Mouse (Mus musculus) neutrophil, adult 59 days (primary cell): ENCODE data around the gene Btg1-ps1. TPM values are rescaled to one million over a fixed set of nuclear protein-coding genes. Genes with fewer than 3 reads are reported as not detected.

Source experiments
- total RNA-seq, 2 experiments: library from RNA; stranded (reverse); gene quantifications; 1 replicate in 1 of 2; 2 replicates in 1 of 2; pipeline ENCODE4 v1.2.4; 2023

Btg1-ps1 gene
- not detected for total RNA-seq

GRCm38 (mm10) chrX:38018597-38018996 is at the start of gene Btg1-ps1:
Gene Btg1-ps1, minus strand, starts transcription at chrX:38018815.

GRCm38 (mm10) chrX:38066175-38066574 is 47.6 kb upstream of the Btg1-ps1 start, which contains the start of gene Rhox10:
Gene Rhox10, plus strand, starts transcription at chrX:38066475.

GRCm38 (mm10) chrX:38043014-38043413 is 24.4 kb upstream of the Btg1-ps1 start, which contains the start of gene Btg1-ps2:
Gene Btg1-ps2, minus strand, starts transcription at chrX:38043114.

Other genes with a start within 250 kb of the Btg1-ps1 start
- not detected for gene Rhox5, start 214.0 kb downstream of the Btg1-ps1 start, total RNA-seq
- not detected for gene Rhox6, start 191.9 kb downstream of the Btg1-ps1 start, total RNA-seq
- gene Rhox7a, start 187.1 kb downstream of the Btg1-ps1 start, total RNA-seq: not detected
- gene Rhox8, start 139.9 kb downstream of the Btg1-ps1 start, total RNA-seq: not detected
- not detected for gene Rhox7b, start 121.6 kb downstream of the Btg1-ps1 start, total RNA-seq
- gene Rhox9, start 117.0 kb downstream of the Btg1-ps1 start, total RNA-seq: not detected
- gene Btg1-ps2, start 24.3 kb upstream of the Btg1-ps1 start, total RNA-seq: not detected
- not detected for gene Rhox10, start 47.7 kb upstream of the Btg1-ps1 start, total RNA-seq
- not detected for gene Rhox11, start 66.3 kb upstream of the Btg1-ps1 start, total RNA-seq
- gene Rhox12, start 92.1 kb upstream of the Btg1-ps1 start, total RNA-seq: not detected
- gene Rhox13, start 102.4 kb upstream of the Btg1-ps1 start, total RNA-seq: not detected
- 10 to 100 TPM; 20.5 to 21.0 TPM for gene Zbtb33, start 171.0 kb upstream of the Btg1-ps1 start, total RNA-seq
- gene Tmem255a, start 233.6 kb upstream of the Btg1-ps1 start, total RNA-seq: not detected